Mouse (Mus musculus) stomach, embryonic 14.5 days (tissue): ENCODE results near the gene Mfrp. TPM values are rescaled to one million over a fixed set of nuclear protein-coding genes. Genes with fewer than 3 reads are reported as not detected.

Experiments
- ATAC-seq: fragments of 200-750 bp; cut with Nextera tagmentation; 2 replicates; pipeline ENCODE4 v1.8.0; 2017; ENCODE audit warnings: low read depth, moderate TSS enrichment; ENCODE audit not compliant: insufficient number of reproducible peaks, insufficient read depth, low FRiP score
- H3K27ac ChIP-seq: fragments of 300-500 bp; sonication (generic); 2 replicates; pipeline ENCODE4 v1.5.1; 2014; ENCODE audit warnings: mild to moderate bottlenecking, low read length, moderate library complexity, mixed read lengths
- H3K27me3 ChIP-seq: fragments of 300-500 bp; sonication (generic); 2 replicates; pipeline ENCODE4 v1.6.1; 2014; ENCODE audit warnings: low read length, control low read depth, mixed read lengths; ENCODE audit not compliant: control insufficient read depth, insufficient read depth
- H3K36me3 ChIP-seq: fragments of 300-500 bp; sonication (generic); 2 replicates; pipeline ENCODE4 v1.6.1; 2014; ENCODE audit warnings: mild to moderate bottlenecking, control low read depth, low read length, moderate library complexity, mixed read lengths; ENCODE audit not compliant: control insufficient read depth, insufficient read depth
- H3K4me1 ChIP-seq: fragments of 300-500 bp; sonication (generic); 2 replicates; pipeline ENCODE4 v1.6.1; 2014; ENCODE audit warnings: low read length, control low read depth, mixed read lengths; ENCODE audit not compliant: control insufficient read depth, insufficient read depth
- H3K4me2 ChIP-seq: fragments of 300-500 bp; sonication (generic); replicated peaks from 2 replicates; pipeline ENCODE4 v1.6.1; 2014; ENCODE audit warnings: low read depth, low read length, control low read depth
- H3K4me3 ChIP-seq: fragments of 300-500 bp; sonication (generic); 2 replicates; pipeline ENCODE4 v1.5.1; 2014; ENCODE audit warnings: low read depth, low read length, control low read depth
- H3K9ac ChIP-seq: fragments of 300-500 bp; sonication (generic); replicated peaks from 2 replicates; pipeline ENCODE4 v1.6.1; 2014; ENCODE audit warnings: low read depth, mild to moderate bottlenecking, control low read depth, low read length, moderate library complexity, mixed read lengths
- H3K9me3 ChIP-seq: fragments of 300-500 bp; sonication (generic); 2 replicates; pipeline ENCODE4 v1.6.1; 2016; ENCODE audit warnings: low read depth, low read length, control low read depth; ENCODE audit not compliant: control insufficient read depth
- WGBS: fragments of 180-500 bp; shearing (Covaris S2); extraction: QIAGEN DNeasy Blood & Tissue Kit; methylation state at CpG from one replicate; pipeline ENCODE4 v1.1.7; 2014; 5-methylcytosine and 5-hydroxymethylcytosine counted together
- polyA plus RNA-seq: library from polyadenylated mRNA; unstranded; fragments of >200 nt; fragmentation: Nextera tagmentation; extraction: Ambion mirVana; gene quantifications from 2 replicates; pipeline ENCODE4 v1.2.1, GENCODE M21; 2014

Gene Mfrp
- polyA plus RNA-seq, 1 experiment from 2014 or later: 0.26 TPM

- 24% methylated on average over 18 of the region's 18 CpGs for WGBS
- no peaks in the 10 kb centered on the region for H3K27me3 ChIP-seq
- H3K27ac ChIP-seq: no peak overlapping the region; the same call in 1 of the 2 replicates
- peak; percentile 42; the same call in 1 of the 2 replicates for ATAC-seq
- H3K4me3 ChIP-seq: no peak overlapping the region
- H3K36me3 ChIP-seq: no peaks in the 10 kb centered on the region
- no peak overlapping the region for H3K9ac ChIP-seq
- H3K9me3 ChIP-seq: no peaks in the 10 kb centered on the region
- peaks cover 11% of the 10 kb centered on the region for H3K4me1 ChIP-seq
- no peak overlapping the region for H3K4me2 ChIP-seq
Measured at GRCm38 (mm10) chr9:44125546-44126428, 24.3 kb downstream of the Mfrp start.

DNA sequence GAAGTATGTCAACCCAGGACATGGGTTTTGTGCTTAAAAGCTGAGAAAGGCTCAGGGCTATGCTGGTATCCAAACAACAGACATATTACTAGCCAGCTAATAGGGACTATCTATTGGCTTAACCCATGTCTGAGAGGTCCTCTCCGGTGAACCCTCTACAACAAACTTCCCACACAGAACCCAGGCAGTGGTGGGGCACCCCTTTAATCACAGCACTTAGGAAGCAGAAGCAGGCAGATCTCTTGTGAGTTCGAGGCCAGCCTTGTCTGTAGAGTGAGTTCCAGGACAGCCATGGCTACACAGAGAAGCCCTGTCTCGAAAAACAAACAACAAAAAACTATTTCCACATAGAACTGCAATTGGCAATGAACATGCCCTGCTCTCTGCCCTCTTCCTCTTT, 25.2 kb downstream of the Mfrp start:
- Histone ChIP-seq H3K4me3 (no peak overlapping the region), H3K36me3 (no peaks in the 10 kb centered on the region), H3K9ac (no peak overlapping the region), H3K4me1 (peaks cover 20% of the 10 kb centered on the region), H3K27me3 (no peaks in the 10 kb centered on the region), H3K4me2 (no peak overlapping the region), H3K27ac (no peak overlapping the region; the same call in 1 of the 2 replicates), H3K9me3 (no peaks in the 10 kb centered on the region)
- 90% methylated on average over 3 of the region's 3 CpGs for WGBS
- no peak for ATAC-seq

GRCm38 (mm10) chr9:44127351-44127801, 25.8 kb downstream of the Mfrp start:
- Histone ChIP-seq H3K27me3 (no peaks in the 10 kb centered on the region), H3K9me3 (no peaks in the 10 kb centered on the region), H3K4me1 (peaks cover 21% of the 10 kb centered on the region), H3K4me3 (no peak overlapping the region), H3K36me3 (no peaks in the 10 kb centered on the region), H3K27ac (no peak overlapping the region), H3K9ac (no peak overlapping the region), H3K4me2 (no peak overlapping the region)
- 66% methylated on average over 3 of the region's 3 CpGs for WGBS
- no peak for ATAC-seq

GRCm38 (mm10) chr9:44129633-44130032, 28.1 kb downstream of the Mfrp start:
- no peaks in the 10 kb centered on the region for H3K36me3 ChIP-seq
- H3K4me2 ChIP-seq: peak overlapping the region; percentile 53
- H3K9me3 ChIP-seq: no peaks in the 10 kb centered on the region
- ATAC-seq: no peak
- peak overlapping the region; percentile 84 for H3K27ac ChIP-seq
- WGBS: 4% methylated on average over 9 of the region's 9 CpGs
- H3K27me3 ChIP-seq: no peaks in the 10 kb centered on the region
- H3K4me3 ChIP-seq: peak overlapping the region; percentile 22
- H3K9ac ChIP-seq: 0 out of 2 replicates have a peak overlapping the region, but pooled peaks have one; percentile 14
- peaks cover 33% of the 10 kb centered on the region for H3K4me1 ChIP-seq

- Histone ChIP-seq H3K27ac (peak overlapping the region; percentile 84), H3K4me2 (peak overlapping the region; percentile 53), H3K9ac (0 out of 2 replicates have a peak overlapping the region, but pooled peaks have one; percentile 14), H3K36me3 (no peaks in the 10 kb centered on the region), H3K4me3 (peak overlapping the region; percentile 22), H3K4me1 (peaks cover 35% of the 10 kb centered on the region), H3K9me3 (no peaks in the 10 kb centered on the region), H3K27me3 (no peaks in the 10 kb centered on the region)
- ATAC-seq: peak; percentile 46; the same call in 1 of the 2 replicates
- under 1% methylated on average over 27 of the region's 27 CpGs for WGBS
Measured at GRCm38 (mm10) chr9:44130034-44130433, 28.5 kb downstream of the Mfrp start.

DNA sequence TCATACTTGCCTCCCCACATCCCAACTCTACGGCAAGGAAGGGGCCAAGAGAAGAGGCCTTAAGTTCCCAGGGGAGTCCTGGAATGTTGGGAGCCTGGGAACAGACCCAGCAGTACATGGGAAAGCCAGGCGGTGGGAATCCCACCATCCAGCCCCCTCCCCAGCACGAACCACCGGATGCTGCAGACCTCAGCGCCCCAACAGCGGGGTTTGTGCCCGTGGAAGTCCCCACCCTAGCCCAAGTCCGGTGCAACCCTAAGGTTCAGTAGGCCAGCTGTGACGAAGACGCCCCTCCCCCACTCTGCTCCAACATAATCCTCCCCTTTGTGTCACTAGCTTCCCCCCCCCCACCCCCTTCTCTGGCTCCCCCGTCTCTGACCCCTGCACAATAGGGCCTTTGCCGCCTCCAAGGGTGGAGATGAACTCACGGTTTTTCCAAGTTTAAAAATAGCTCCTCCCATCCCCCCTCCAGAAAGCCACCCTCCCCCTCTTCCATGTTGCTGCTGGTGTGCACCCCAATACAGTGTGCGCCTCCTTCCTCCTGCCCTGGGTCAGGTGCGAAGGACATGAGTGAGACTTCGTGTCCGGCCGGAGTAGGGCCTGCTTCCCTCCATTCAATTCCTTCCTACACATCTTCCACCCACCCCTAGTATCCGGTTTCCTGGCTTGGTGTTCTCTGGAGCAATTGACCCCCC, 29.2 kb downstream of the Mfrp start:
- WGBS: 25% methylated on average over 19 of the region's 19 CpGs
- Histone ChIP-seq H3K4me1 (peaks cover 41% of the 10 kb centered on the region), H3K36me3 (no peaks in the 10 kb centered on the region), H3K27me3 (no peaks in the 10 kb centered on the region), H3K4me3 (peak overlapping the region; percentile 22; the same call in 1 of the 2 replicates), H3K4me2 (peak overlapping the region; percentile 53), H3K9ac (no peak overlapping the region), H3K27ac (peak overlapping the region; percentile 84), H3K9me3 (no peaks in the 10 kb centered on the region)
- peak; percentile 10; the same call in 1 of the 2 replicates for ATAC-seq

DNA sequence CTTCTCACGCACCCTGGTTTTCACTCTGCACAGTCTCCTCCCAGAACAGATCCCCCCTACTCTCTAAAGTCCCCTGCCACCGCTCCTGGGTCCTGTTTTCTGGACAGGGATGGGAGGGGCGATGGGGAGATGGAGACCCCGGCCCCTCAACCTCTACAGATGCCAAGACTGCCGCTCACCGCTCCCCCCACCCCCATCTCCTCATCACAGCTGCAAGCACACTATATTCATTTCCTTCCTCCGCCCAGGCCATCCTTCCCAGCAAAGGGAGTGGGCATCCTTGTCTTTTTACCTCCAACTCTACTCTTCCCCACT, 29.7 kb downstream of the Mfrp start:
- Histone ChIP-seq H3K36me3 (no peaks in the 10 kb centered on the region), H3K27ac (peak overlapping the region; percentile 84), H3K9ac (no peak overlapping the region), H3K4me1 (peaks cover 45% of the 10 kb centered on the region), H3K4me3 (no peak overlapping the region), H3K9me3 (no peaks in the 10 kb centered on the region), H3K4me2 (0 out of 2 replicates have a peak overlapping the region, but pooled peaks have one; percentile 53), H3K27me3 (no peaks in the 10 kb centered on the region)
- ATAC-seq: no peak
- WGBS: 56% methylated on average over 7 of the region's 7 CpGs

- no peak overlapping the region for H3K27ac ChIP-seq
- WGBS: 59% methylated on average over 5 of the region's 5 CpGs
Measured at GRCm38 (mm10) chr9:44132200-44132599, 30.7 kb downstream of the Mfrp start.

More at GRCm38 (mm10) chr9:44132200-44132599, 30.7 kb downstream of the Mfrp start:
- Histone ChIP-seq H3K9me3 (no peaks in the 10 kb centered on the region), H3K27me3 (no peaks in the 10 kb centered on the region), H3K4me1 (peaks cover 46% of the 10 kb centered on the region), H3K4me3 (no peak overlapping the region), H3K4me2 (no peak overlapping the region), H3K36me3 (no peaks in the 10 kb centered on the region), H3K9ac (no peak overlapping the region)
- no peak for ATAC-seq
